Comparison of ENCODE assay signal across 15 mouse cellular contexts in genomic region chr6:85314064-85314798, GRCm38 (mm10). TPM values are rescaled to one million over a fixed set of nuclear protein-coding genes. Genes with fewer than 3 reads are reported as not detected.
DNase-seq lines count a peak whose midpoint lies in the region; ATAC-seq and TF ChIP-seq lines count a peak whose summit lies in the region.
"Had no signal": no experiment of that assay in that cellular context is flagged by ENCODE, and none has a peak within 500 bp of the region (broad histone marks: within the 10 kb centered on the region; RNA-seq: fewer than 3 reads in every experiment).

No protein-coding gene starts in this region.

- H3K4me3 ChIP-seq in layer of hippocampus, adult 2 months, result no peak overlapping the region
- no peak overlapping the region for H3K4me3 ChIP-seq in embryonic facial prominence, embryonic 14.5 days (ENCODE audit: low read depth, low read length)
- no peak overlapping the region for H3K4me3 ChIP-seq in hindbrain, embryonic 15.5 days
- H3K4me3 ChIP-seq in neural tube, embryonic 14.5 days (ENCODE audit: low read depth, low read length), result no peak overlapping the region
- H3K4me3 ChIP-seq in liver, embryonic 12.5 days, result no peak overlapping the region
- H3K4me3 ChIP-seq in kidney, embryonic 14.5 days (ENCODE audit: low read length), result no peak overlapping the region
- H3K4me3 ChIP-seq: heart, embryonic 15.5 days had no signal

- no peaks in the 10 kb centered on the region for H3K36me3 ChIP-seq in embryonic facial prominence, embryonic 14.5 days (ENCODE audit: control insufficient read depth, insufficient read depth, low read length)
- no peaks in the 10 kb centered on the region for H3K36me3 ChIP-seq in hindbrain, embryonic 15.5 days
- H3K36me3 ChIP-seq in neural tube, embryonic 14.5 days (ENCODE audit: control insufficient read depth, insufficient read depth, low read length), result no peaks in the 10 kb centered on the region
- no peaks in the 10 kb centered on the region for H3K36me3 ChIP-seq in liver, embryonic 12.5 days
- H3K36me3 ChIP-seq in kidney, embryonic 14.5 days (ENCODE audit: control insufficient read depth, insufficient read depth, low read length), result no peaks in the 10 kb centered on the region
- H3K36me3 ChIP-seq: heart, embryonic 15.5 days had no signal

- no peaks in the 10 kb centered on the region for H3K27me3 ChIP-seq in embryonic facial prominence, embryonic 14.5 days (replicated peaks; ENCODE audit: control insufficient read depth, insufficient read depth, low read length)
- H3K27me3 ChIP-seq in hindbrain, embryonic 15.5 days, result no peaks in the 10 kb centered on the region
- H3K27me3 ChIP-seq in neural tube, embryonic 14.5 days (ENCODE audit: control insufficient read depth, insufficient read depth, low read length), result no peaks in the 10 kb centered on the region
- no peaks in the 10 kb centered on the region for H3K27me3 ChIP-seq in liver, embryonic 12.5 days (replicated peaks)
- H3K27me3 ChIP-seq in kidney, embryonic 14.5 days (ENCODE audit: control insufficient read depth, insufficient read depth, low read length), result no peaks in the 10 kb centered on the region
- H3K27me3 ChIP-seq: heart, embryonic 15.5 days had no signal

- H3K27ac ChIP-seq in layer of hippocampus, adult 2 months, result peak overlapping the region; percentile 84
- H3K27ac ChIP-seq in embryonic facial prominence, embryonic 14.5 days (replicated peaks; ENCODE audit: low read depth, low read length), result no peak overlapping the region
- peak overlapping the region; percentile 66 for H3K27ac ChIP-seq in hindbrain, embryonic 15.5 days (replicated peaks)
- H3K27ac ChIP-seq in neural tube, embryonic 14.5 days (ENCODE audit: low read depth, low read length), result peak overlapping the region; percentile 44
- no peak overlapping the region for H3K27ac ChIP-seq in liver, embryonic 12.5 days
- no peak overlapping the region for H3K27ac ChIP-seq in kidney, embryonic 14.5 days (ENCODE audit: low read depth, low read length)
- H3K27ac ChIP-seq: heart, embryonic 15.5 days; macrophage; stomach, postnatal 0 days had no signal

- no peaks in the 10 kb centered on the region for H3K9me3 ChIP-seq in embryonic facial prominence, embryonic 14.5 days (ENCODE audit: control insufficient read depth, low read length)
- H3K9me3 ChIP-seq in hindbrain, embryonic 15.5 days, result no peaks in the 10 kb centered on the region
- no peaks in the 10 kb centered on the region for H3K9me3 ChIP-seq in neural tube, embryonic 14.5 days (ENCODE audit: control insufficient read depth, low read length)
- no peaks in the 10 kb centered on the region for H3K9me3 ChIP-seq in liver, embryonic 12.5 days (replicated peaks)
- H3K9me3 ChIP-seq in kidney, embryonic 14.5 days (ENCODE audit: control insufficient read depth, low read length), result no peaks in the 10 kb centered on the region
- H3K9me3 ChIP-seq: heart, embryonic 15.5 days had no signal

- 39% methylated on average over 9 of the region's 9 CpGs for WGBS in embryonic facial prominence, embryonic 14.5 days
- WGBS in hindbrain, embryonic 15.5 days, result 31% methylated on average over 9 of the region's 9 CpGs
- WGBS in neural tube, embryonic 14.5 days, result 18% methylated on average over 9 of the region's 9 CpGs
- 59% methylated on average over 9 of the region's 9 CpGs for WGBS in liver, embryonic 12.5 days (ENCODE audit: insufficient replicate concordance)
- WGBS in kidney, embryonic 14.5 days, result 32% methylated on average over 9 of the region's 9 CpGs

- ATAC-seq in embryonic facial prominence, embryonic 14.5 days (ENCODE audit: low read depth), result peak; percentile 22; the same call in 1 of the 2 replicates
- no peak; the same call in 1 of the 2 replicates for ATAC-seq in hindbrain, embryonic 15.5 days (ENCODE audit: low FRiP score, low read depth)
- no peak for ATAC-seq in neural tube, embryonic 14.5 days (ENCODE audit: low read depth)
- no peak for ATAC-seq in liver, embryonic 12.5 days
- ATAC-seq in kidney, embryonic 14.5 days (ENCODE audit: low FRiP score, low TSS enrichment), result no peak

- H3K4me2 ChIP-seq in embryonic facial prominence, embryonic 14.5 days (ENCODE audit: low read depth, low read length), result 0 out of 2 replicates have a peak overlapping the region, but pooled peaks have one; percentile 3
- H3K4me2 ChIP-seq in hindbrain, embryonic 15.5 days, result no peak overlapping the region
- H3K4me2 ChIP-seq in neural tube, embryonic 14.5 days (ENCODE audit: low read depth, low read length), result peak overlapping the region; percentile 11; the same call in 1 of the 2 replicates
- no peak overlapping the region for H3K4me2 ChIP-seq in liver, embryonic 12.5 days
- no peak overlapping the region for H3K4me2 ChIP-seq in kidney, embryonic 14.5 days (replicated peaks; ENCODE audit: low read depth, low read length)
- H3K4me2 ChIP-seq: heart, embryonic 15.5 days had no signal

- TF ChIP-seq CTCF in layer of hippocampus, adult 2 months (conservative IDR thresholded peaks at IDR 0.05), result no peak

- no peaks in the 10 kb centered on the region for H3K4me1 ChIP-seq in embryonic facial prominence, embryonic 14.5 days (ENCODE audit: control insufficient read depth, insufficient read depth, low read length)
- peaks cover 8% of the 10 kb centered on the region for H3K4me1 ChIP-seq in hindbrain, embryonic 15.5 days (replicated peaks)
- H3K4me1 ChIP-seq in neural tube, embryonic 14.5 days (ENCODE audit: control insufficient read depth, insufficient read depth, low read length), result peaks cover 8% of the 10 kb centered on the region; the same call in 1 of the 2 replicates
- H3K4me1 ChIP-seq in liver, embryonic 12.5 days, result no peaks in the 10 kb centered on the region
- H3K4me1 ChIP-seq in kidney, embryonic 14.5 days (ENCODE audit: control insufficient read depth, insufficient read depth, low read length), result peaks cover 4% of the 10 kb centered on the region; the same call in 1 of the 2 replicates
- H3K4me1 ChIP-seq: heart, embryonic 15.5 days had no signal

- no peak overlapping the region for H3K9ac ChIP-seq in embryonic facial prominence, embryonic 14.5 days (ENCODE audit: low read depth, low read length)
- no peak overlapping the region for H3K9ac ChIP-seq in hindbrain, embryonic 15.5 days
- no peak overlapping the region for H3K9ac ChIP-seq in neural tube, embryonic 14.5 days (replicated peaks; ENCODE audit: low read depth, low read length)
- H3K9ac ChIP-seq in liver, embryonic 12.5 days, result no peak overlapping the region
- H3K9ac ChIP-seq in kidney, embryonic 14.5 days (ENCODE audit: low read depth, low read length), result no peak overlapping the region
- H3K9ac ChIP-seq: heart, embryonic 15.5 days had no signal

- DNase-seq in layer of hippocampus, adult 2 months (ENCODE audit: low spot score in 2 of 2), result no peak
- no peak for DNase-seq in layer of hippocampus, postnatal 36 days
- peak; percentile 66 for DNase-seq in embryonic facial prominence, embryonic 14.5 days (ENCODE audit: low spot score)
- DNase-seq in spleen, postnatal 4 days (ENCODE audit: low spot score in 2 of 2), result no peak
- DNase-seq: B cell, adult 2 months; cerebellum, postnatal 36 days; kidney, postnatal 36 days; right cerebral cortex, postnatal 4 days had no signal

RNA-seq across cellular contexts. Expression of gene Sfxn5, which starts 19.0 kb away (rescaled TPM):
- 100 to 1,000 TPM; 167 to 175 TPM for total RNA-seq in layer of hippocampus, adult 2 months (2021)
- 100 to 1,000 TPM; 164 to 165 TPM for total RNA-seq in layer of hippocampus, postnatal 36 days (2021)
- 6.7 and 8.9 TPM in 2 replicates for polyA plus RNA-seq in embryonic facial prominence, embryonic 14.5 days (2014; fragmentation: Nextera tagmentation; extraction: Ambion mirVana)
- 41.4 and 43.1 TPM in 2 replicates for polyA plus RNA-seq in hindbrain, embryonic 15.5 days (2015; fragmentation: Nextera tagmentation; extraction: Ambion mirVana)
- 21.3 and 29.7 TPM in 2 replicates for polyA plus RNA-seq in neural tube, embryonic 14.5 days (2014; fragmentation: Nextera tagmentation; extraction: Ambion mirVana)
- polyA plus RNA-seq in liver, embryonic 12.5 days (2016; fragmentation: Nextera tagmentation; extraction: Ambion mirVana), result 2.6 and 3.1 TPM in 2 replicates
- 9.3 and 11.9 TPM in 2 replicates for polyA plus RNA-seq in kidney, embryonic 14.5 days (2014; fragmentation: Nextera tagmentation; extraction: Ambion mirVana)

Comparison
In these comparisons a context has a peak if more than half of its experiments do, and no peak if none do; other contexts are left out.
1. H3K27ac ChIP-seq: peak in layer of hippocampus, adult 2 months (single experiment), hindbrain, embryonic 15.5 days (single experiment) and neural tube, embryonic 14.5 days (single experiment); none in embryonic facial prominence, embryonic 14.5 days (single experiment), liver, embryonic 12.5 days (single experiment) and kidney, embryonic 14.5 days (single experiment).
2. H3K4me2 ChIP-seq: peak in embryonic facial prominence, embryonic 14.5 days (single experiment) and neural tube, embryonic 14.5 days (single experiment); none in hindbrain, embryonic 15.5 days (single experiment), liver, embryonic 12.5 days (single experiment) and kidney, embryonic 14.5 days (single experiment).